Mouse (Mus musculus) small intestine, adult 2 months (tissue): Measurements from ENCODE around the gene Igll1. TPM values are rescaled to one million over a fixed set of nuclear protein-coding genes. Genes with fewer than 3 reads are reported as not detected.

Experiments
- H3K27ac ChIP-seq: fragments of 200-500 bp; 2 replicates; pipeline ENCODE4 v1.5.1; 2012; ENCODE audit warnings: low read depth, low read length, control low read depth, inconsistent platforms; ENCODE audit not compliant: insufficient read depth
- H3K27me3 ChIP-seq: fragments of 200-500 bp; 2 replicates; pipeline ENCODE4 v1.6.1; 2012; ENCODE audit warnings: mild to moderate bottlenecking, moderate library complexity, low read length, inconsistent platforms; ENCODE audit not compliant: control insufficient read depth, insufficient read depth
- H3K36me3 ChIP-seq: fragments of 200-500 bp; 2 replicates; pipeline ENCODE4 v1.6.1; 2012; ENCODE audit warnings: mild to moderate bottlenecking, low read length, control low read depth, inconsistent platforms; ENCODE audit not compliant: control insufficient read depth, insufficient read depth
- H3K4me1 ChIP-seq: fragments of 200-500 bp; 2 replicates; pipeline ENCODE4 v1.6.1; 2012; ENCODE audit warnings: low read length, inconsistent platforms, mixed read lengths; ENCODE audit not compliant: control insufficient read depth, insufficient read depth, insufficient read length
- H3K4me3 ChIP-seq: fragments of 200-500 bp; 2 replicates; pipeline ENCODE4 v1.5.1; 2012; ENCODE audit warnings: low read depth, mild to moderate bottlenecking, control low read depth, inconsistent platforms, low read length, moderate library complexity
- CTCF ChIP-seq: fragments of 200-500 bp; IDR thresholded peaks from 2 replicates; pipeline ENCODE4 v1.5.1; 2012; ENCODE audit warnings: low read depth, mild to moderate bottlenecking, control low read depth, inconsistent platforms, low read length, moderate library complexity, mixed read lengths; ENCODE audit not compliant: insufficient replicate concordance, insufficient read length; ENCODE audit errors: extremely low read depth
- POLR2A ChIP-seq: fragments of 200-500 bp; IDR thresholded peaks from 2 replicates; pipeline ENCODE4 v1.6.1; 2012; ENCODE audit warnings: low read depth, mild to moderate bottlenecking, control low read depth, inconsistent platforms, low read length, moderate library complexity
- WGBS: fragments of 180-500 bp; shearing (Covaris S2); methylation state at CpG from one replicate; pipeline ENCODE4 v1.1.7; 2018; 5-methylcytosine and 5-hydroxymethylcytosine counted together
- polyA plus RNA-seq: library from polyadenylated mRNA; depleted of rRNA; stranded (reverse); fragments of >200 nt; gene quantifications from 2 replicates; pipeline ENCODE4 v1.2.3, GENCODE M21; 2012

Gene Igll1
- polyA plus RNA-seq, 1 experiment: not detected

- H3K4me3 ChIP-seq: peak within 1 kb of the TSS; percentile 71
- peaks cover 12% of the 10 kb centered on the region for H3K36me3 ChIP-seq
- TF ChIP-seq POLR2A (peak; percentile 37; the same call in 1 of the 2 replicates), CTCF (peak; percentile 92)
- H3K27ac ChIP-seq: peak within 1 kb of the TSS; percentile 4
- under 1% methylated on average over 29 of the region's 29 CpGs for WGBS
- peaks cover 10% of the 10 kb centered on the region; the same call in 1 of the 2 replicates for H3K4me1 ChIP-seq
- no peaks in the 10 kb centered on the region for H3K27me3 ChIP-seq
Observed at GRCm38 (mm10) chr16:16896382-16897055, 32.7 kb upstream of the Igll1 start, which contains the start of gene Ppm1f. Ppm1f (plus strand) TSS chr16:16896469.

DNA sequence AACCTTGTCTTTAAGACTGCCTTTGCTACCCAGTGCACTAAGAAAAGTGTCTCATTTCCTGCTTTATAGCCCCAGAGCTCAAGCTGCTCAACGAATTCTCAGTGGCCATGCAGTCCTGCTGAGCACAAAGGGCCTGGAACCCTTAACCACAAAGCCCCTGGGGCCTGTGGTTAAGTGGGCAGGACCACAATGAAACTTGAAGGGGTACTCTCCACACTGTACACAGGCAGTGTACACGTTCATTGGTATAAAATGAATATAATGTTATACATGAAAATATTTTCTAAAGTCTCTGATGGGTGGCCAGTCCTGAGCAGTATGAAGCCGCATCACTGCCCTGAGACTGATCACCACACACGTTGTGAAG is 32.2 kb upstream of the Igll1 start:
- 27% methylated on average over 4 of the region's 4 CpGs for WGBS
- H3K4me3 ChIP-seq: no peak overlapping the region
- TF ChIP-seq CTCF (no peak), POLR2A (no peak)
- no peak overlapping the region for H3K27ac ChIP-seq
- peaks cover 17% of the 10 kb centered on the region for H3K36me3 ChIP-seq
- H3K27me3 ChIP-seq: no peaks in the 10 kb centered on the region
- peaks cover 10% of the 10 kb centered on the region; the same call in 1 of the 2 replicates for H3K4me1 ChIP-seq

DNA sequence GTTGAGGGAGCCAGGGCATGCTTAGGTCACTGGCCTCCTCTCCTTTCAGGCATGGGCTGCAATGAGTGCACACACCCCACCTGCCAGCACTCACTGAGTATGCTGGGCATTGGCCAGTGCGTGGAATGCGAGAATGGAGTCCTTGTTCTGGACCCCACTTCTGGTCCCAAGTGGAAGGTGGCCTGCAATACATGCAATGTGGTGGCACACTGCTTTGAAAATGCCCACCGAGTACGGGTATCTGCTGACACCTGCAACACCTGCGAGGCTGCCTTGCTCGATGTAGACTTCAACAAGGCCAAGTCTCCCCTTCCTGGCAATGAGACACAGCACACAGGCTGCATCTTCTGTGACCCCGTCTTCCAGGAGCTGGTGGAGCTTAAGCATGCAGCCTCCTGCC is 28.6 kb upstream of the Igll1 start:
- Histone ChIP-seq H3K27me3 (no peaks in the 10 kb centered on the region), H3K4me1 (peaks cover 4% of the 10 kb centered on the region; the same call in 1 of the 2 replicates), H3K36me3 (peaks cover 52% of the 10 kb centered on the region), H3K4me3 (no peak overlapping the region), H3K27ac (no peak overlapping the region)
- 94% methylated on average over 7 of the region's 7 CpGs for WGBS
- TF ChIP-seq CTCF: no peak
- no peak for TF ChIP-seq POLR2A

DNA sequence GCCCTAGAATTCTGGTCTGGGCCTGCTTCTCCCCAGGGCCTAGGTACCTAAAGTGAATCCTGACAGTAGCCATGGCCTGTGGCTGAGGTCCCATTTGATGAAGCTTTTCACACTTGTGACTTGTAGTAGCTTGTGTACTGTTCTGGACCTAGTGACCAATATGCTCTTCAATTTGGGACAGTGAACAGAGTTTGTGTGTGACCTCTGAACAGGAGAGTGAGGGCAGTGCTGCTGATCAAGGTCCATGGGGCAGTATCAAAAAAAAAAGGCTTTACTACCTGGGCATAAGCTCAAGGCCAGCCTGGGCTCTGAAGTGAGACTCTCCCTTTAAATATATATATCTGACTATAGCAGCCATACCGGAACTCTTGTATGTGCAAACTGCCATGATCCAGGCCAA is 24.6 kb upstream of the Igll1 start:
- no peak for TF ChIP-seq POLR2A
- no peak for TF ChIP-seq CTCF
- Histone ChIP-seq H3K27ac (no peak overlapping the region), H3K36me3 (peaks cover 81% of the 10 kb centered on the region), H3K27me3 (no peaks in the 10 kb centered on the region), H3K4me1 (no peaks in the 10 kb centered on the region), H3K4me3 (no peak overlapping the region)
- WGBS: 81% methylated on average over 1 of the region's 1 CpGs

DNA sequence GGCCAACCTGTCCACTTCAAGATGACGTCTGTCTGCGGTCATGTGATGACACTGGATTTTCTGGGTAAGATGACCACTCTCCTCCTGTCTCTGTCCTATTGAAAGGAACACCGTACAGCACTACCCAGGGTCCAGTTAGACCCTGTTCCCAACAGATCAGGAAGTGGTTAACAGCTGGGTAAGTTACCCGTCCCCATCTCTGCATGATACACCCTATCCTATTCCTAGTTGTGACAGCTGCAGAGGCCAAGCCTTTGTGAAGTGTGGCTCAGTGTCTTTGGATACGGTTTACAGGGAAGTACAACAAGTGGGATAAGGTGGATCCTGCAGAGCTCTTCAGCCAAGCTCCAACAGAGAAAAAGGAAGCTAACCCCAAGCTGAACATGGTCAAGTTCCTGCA is 15.2 kb upstream of the Igll1 start:
- WGBS: 86% methylated on average over 5 of the region's 5 CpGs
- no peak overlapping the region for H3K27ac ChIP-seq
- TF ChIP-seq POLR2A (no peak), CTCF (no peak)
- peaks cover 59% of the 10 kb centered on the region for H3K36me3 ChIP-seq
- no peaks in the 10 kb centered on the region for H3K27me3 ChIP-seq
- H3K4me1 ChIP-seq: no peaks in the 10 kb centered on the region
- H3K4me3 ChIP-seq: no peak overlapping the region

- Histone ChIP-seq H3K36me3 (no peaks in the 10 kb centered on the region; the same call in 1 of the 2 replicates), H3K4me1 (no peaks in the 10 kb centered on the region), H3K27ac (peak within 1 kb of the TSS; percentile 66), H3K27me3 (no peaks in the 10 kb centered on the region), H3K4me3 (peak within 1 kb of the TSS; percentile 92)
- TF ChIP-seq POLR2A (peak; percentile 57; the same call in 1 of the 2 replicates), CTCF (peak; percentile 32; the same call in 1 of the 2 replicates)
- under 1% methylated on average over 49 of the region's 49 CpGs for WGBS
Observed at GRCm38 (mm10) chr16:16870617-16871331, 7.0 kb upstream of the Igll1 start, which contains the start of the genes Top3b and Vpreb1. Top3b (plus strand) TSS chr16:16870736. Vpreb1 (minus strand) TSS chr16:16870843.

DNA sequence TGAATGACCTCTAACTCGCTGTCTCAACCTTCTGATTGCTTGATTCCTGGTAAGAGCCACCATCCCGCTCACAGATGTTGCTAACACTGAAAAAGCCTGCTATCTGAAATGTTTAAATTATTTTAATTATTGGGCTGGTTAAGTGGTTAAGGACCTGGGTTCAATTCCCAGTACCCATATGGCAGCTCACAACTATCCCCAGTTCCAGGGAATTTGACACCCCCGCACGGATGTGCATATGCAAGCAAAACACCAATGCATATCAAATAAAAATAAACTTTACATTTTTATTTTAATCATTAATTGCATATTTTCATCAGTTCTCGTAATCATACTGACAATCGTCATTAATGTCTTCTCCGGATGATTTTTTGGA is 6.4 kb upstream of the Igll1 start:
- TF ChIP-seq POLR2A (no peak), CTCF (no peak)
- no peaks in the 10 kb centered on the region; the same call in 1 of the 2 replicates for H3K36me3 ChIP-seq
- H3K4me1 ChIP-seq: no peaks in the 10 kb centered on the region
- WGBS: 31% methylated on average over 7 of the region's 7 CpGs
- peak overlapping the region; percentile 92 for H3K4me3 ChIP-seq
- H3K27ac ChIP-seq: no peak overlapping the region
- H3K27me3 ChIP-seq: no peaks in the 10 kb centered on the region
